Mouse (Mus musculus) layer of hippocampus, adult 2 months (tissue): Measurements from ENCODE around the gene Sox5. TPM values are rescaled to one million over a fixed set of nuclear protein-coding genes. Genes with fewer than 3 reads are reported as not detected.
"Not testable (repeated sequence)": the region's sequence is repeated elsewhere in the genome, so short reads cannot be mapped to it uniquely, and the experiment has no call there.

Source experiments
- DNase-seq, 2 experiments: peaks; one replicate each; pipeline ENCODE4 v3.0.0; 2022; ENCODE audit warnings: low spot score in 2 of 2
- H3K27ac ChIP-seq: fragments of 200-600 bp; 2 replicates; pipeline ENCODE4 v1.8.1; 2022
- H3K4me3 ChIP-seq: fragments of 200-600 bp; 2 replicates; pipeline ENCODE4 v1.8.1; 2022; ENCODE audit warnings: mild to moderate bottlenecking
- CTCF ChIP-seq: fragments of 200-600 bp; conservative IDR thresholded peaks from 2 replicates; pipeline ENCODE4 v1.8.1; 2022; ENCODE audit warnings: antibody characterized with exemption, mild to moderate bottlenecking, moderate library complexity
- total RNA-seq, 2 experiments: library from RNA; stranded (reverse); gene quantifications; 2 replicates each; pipeline ENCODE4 v1.2.3; 2021

The Sox5 gene
- total RNA-seq, 2 experiments from 2014 or later: 36.8 to 42.0 TPM

DNA sequence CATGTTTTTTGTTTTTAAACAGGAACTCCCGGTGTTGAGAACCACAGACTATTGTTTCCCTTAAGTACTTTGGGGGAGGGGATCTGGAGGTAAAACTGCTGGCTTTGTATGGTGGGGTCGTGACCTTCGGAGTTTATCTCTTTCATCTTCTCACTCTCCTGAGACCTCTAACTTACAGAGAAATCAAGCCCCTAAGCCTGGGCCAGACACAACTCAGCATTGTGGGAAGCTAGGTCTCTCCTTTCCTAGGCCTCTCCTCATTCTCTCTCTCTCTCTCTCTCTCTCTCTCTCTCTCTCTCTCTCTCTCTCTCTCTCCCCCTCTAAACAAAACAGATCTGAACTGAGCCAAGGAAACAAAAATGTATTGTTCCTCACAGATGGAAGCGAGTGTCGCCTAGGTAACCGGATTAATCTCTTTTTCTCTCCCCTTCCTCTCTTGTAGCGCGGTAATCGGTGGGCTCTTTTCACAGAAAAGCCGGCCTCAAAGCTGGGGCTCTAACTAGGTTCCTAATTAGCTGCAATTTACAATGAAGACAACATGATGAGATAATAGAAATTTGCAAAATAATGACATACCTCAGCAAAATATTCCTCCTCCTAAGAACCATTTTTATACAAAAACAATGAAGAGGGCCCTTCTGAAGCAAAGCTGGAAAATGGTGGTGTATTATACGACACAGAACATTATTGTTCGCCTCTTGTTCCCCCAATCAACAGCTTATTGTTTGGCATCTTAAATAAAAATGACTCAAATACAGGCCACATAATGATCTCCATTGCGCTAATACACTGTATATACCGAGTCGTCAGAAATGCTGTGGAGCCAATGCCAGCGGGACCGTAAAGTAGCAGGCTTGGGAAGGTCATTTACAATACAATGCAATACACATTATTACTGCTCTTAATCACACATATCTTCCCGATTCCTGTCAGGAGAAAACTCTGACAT is 530.3 kb downstream of the Sox5 start:
- peak; percentile 13 to 25 for DNase-seq
- Histone ChIP-seq H3K27ac (peak overlapping the region; percentile 28; the same call in 1 of the 2 replicates), H3K4me3 (no peak overlapping the region)
- TF ChIP-seq CTCF: no peak

DNA sequence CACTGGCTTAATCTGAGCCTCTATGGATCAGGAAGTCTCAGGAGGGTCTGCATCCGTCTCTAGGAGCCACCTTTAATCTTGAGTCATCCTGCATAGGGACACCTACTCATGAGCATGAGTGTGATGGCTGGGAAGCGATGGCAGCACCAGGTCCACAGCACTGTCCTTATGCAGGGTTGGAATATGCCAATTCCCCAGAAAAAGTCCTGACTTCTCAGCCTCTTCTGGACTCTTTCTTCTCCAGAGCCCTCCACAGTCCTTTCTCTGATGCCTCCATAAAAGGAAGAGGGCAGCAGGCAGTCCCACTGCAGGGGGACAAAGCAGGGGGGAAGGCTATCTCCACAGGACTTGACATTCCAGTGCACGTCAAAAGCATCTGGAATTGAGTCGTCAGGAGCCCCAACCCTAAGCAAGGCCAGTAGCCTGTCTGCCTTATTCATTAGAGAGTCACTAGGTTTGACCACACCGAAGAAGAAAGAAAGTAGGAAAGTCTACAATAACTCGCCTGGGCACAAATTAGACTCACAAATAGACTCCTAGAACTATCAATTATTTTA is 531.1 kb downstream of the Sox5 start:
- Histone ChIP-seq H3K4me3 (no peak overlapping the region), H3K27ac (no peak overlapping the region)
- DNase-seq: no peak
- TF ChIP-seq CTCF: no peak

DNA sequence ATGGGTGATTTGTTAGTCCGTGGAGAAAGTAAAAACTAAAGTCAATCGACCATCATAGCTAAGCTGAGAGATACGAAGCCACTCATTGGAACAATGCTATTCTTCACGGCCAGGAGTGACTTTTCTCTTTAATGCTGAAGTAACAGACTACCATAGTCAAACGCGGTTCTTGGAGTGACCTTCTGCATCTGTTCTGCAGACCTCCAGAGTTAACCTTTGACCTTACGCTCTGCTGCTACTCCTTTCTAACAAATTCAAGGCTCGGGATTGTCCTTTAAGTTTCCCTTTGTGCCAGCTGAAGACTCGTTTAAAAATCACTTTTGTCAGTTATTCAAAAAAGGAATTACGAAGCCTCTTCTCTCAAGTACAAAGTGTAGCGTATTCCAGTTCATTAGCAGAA is 545.2 kb downstream of the Sox5 start:
- H3K27ac ChIP-seq: no peak overlapping the region
- no peak for TF ChIP-seq CTCF
- no peak overlapping the region for H3K4me3 ChIP-seq
- DNase-seq: no peak

DNA sequence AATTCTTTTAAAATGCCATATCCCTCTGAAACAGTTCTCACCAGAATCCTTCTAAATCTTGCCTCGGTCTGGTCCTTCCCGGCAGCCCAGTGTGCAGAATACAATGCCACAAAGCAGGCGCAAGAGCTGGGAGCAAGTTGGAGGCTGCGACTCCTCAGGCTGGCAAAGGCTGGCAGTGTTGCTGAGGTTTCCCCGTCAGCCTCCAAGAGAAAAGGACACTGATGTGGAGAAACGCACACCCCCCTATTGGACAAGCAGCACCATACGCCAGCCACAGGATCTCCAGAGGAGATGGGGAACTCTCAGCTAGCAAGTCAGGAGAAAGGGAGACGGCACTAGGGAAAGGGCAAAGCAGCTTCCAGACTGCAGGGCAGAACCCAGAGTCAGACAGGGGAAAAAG is 577.8 kb downstream of the Sox5 start:
- no peak for DNase-seq
- peak overlapping the region; percentile 80 for H3K27ac ChIP-seq
- peak; percentile 20; the same call in 1 of the 2 replicates for TF ChIP-seq CTCF
- H3K4me3 ChIP-seq: peak overlapping the region; percentile 49

DNA sequence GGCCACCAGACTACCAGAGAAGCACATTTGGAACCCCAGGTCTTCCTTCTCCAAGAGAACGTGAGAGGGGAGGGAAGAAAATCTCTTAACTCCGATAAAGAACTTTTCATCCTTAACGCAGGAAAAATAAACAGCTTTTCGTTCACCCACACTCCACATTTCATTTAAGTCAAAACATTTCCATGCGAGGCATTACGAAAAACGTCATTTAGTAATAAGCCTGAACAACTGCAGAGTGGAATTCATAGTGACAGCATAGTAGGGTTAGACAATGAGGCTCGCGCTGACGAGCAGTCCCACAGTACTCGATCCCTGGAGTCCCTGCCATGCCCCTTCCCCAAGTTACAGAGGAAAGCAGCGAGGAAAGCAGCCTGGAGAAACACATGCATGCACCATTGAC is 578.8 kb downstream of the Sox5 start:
- TF ChIP-seq CTCF: no peak
- peak overlapping the region; percentile 49 for H3K4me3 ChIP-seq
- DNase-seq: no peak
- peak overlapping the region; percentile 80 for H3K27ac ChIP-seq

DNA sequence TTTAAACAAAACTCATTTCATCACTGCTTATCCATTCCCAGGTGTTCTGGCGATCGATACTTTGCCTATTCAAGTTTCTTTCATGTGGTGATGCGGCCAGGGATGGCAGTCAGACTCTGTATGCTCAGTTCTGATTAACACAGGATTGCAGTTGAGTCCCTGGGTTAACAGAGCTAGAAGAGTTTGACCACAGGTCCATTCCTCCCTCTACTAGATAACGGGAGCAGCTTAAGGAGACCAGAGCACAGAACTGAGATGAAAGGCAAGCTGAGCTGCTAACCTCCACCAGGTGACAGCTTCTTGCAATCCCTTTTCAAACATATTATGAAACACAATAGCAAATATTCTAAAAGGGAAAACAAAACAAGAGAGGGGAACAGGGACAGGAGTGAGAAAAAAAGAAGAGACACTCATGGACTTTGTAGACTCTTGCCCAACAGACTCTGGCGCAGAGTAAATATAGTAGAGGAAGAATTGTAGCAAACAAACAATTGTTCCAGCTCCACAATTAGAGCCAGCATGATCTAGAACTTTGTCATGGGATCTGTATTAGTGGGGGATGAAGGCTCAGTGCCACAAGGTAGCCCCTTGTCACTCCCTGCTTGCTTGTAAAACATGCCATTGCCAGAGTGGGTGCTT is 580.3 kb downstream of the Sox5 start:
- TF ChIP-seq CTCF: no peak
- no peak for DNase-seq
- Histone ChIP-seq H3K27ac (no peak overlapping the region; the same call in 1 of the 2 replicates), H3K4me3 (no peak overlapping the region)

DNA sequence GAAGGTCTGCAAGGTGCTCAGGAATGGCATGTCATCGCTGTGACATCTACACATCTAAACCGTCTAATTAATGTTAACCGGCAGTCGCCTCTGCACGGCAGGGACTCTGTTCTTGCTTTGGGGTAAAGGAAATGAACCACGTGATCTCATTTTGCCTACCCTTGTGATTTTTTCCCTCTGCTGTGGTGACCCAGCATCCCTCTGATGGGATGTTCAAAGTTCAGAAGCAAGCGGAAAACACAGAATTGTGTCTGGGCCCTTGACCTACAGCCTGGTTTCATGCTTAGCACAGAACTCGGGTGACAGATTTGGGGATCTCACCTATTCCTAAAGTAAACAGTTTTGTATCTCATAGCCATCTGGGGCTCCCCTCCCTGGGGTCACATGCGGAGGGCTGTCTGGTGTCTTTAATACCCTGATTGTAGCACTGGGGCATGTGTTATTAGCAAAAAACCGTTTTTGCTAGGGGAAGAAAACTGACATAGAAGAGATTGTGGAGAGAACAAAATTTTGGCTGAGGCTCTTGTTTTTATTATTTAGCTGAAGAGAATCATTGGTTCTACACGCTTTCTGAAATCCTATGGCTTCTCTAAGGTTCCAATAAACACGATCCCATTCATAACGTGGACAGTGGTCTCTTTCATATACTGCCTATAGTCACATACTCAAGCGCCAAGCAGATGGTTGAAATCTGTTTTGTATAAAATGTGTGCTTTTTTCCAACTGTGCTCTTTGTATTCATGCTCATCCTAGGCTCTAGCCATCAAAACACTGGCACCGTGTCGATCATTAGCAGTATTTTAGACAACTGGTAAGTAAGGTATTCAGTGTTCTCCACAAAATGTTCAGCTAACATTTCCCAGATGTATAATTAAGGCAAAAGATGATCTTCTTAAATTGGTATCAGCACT is 584.3 kb downstream of the Sox5 start:
- no peak for DNase-seq
- Histone ChIP-seq H3K4me3 (no peak overlapping the region), H3K27ac (peak overlapping the region; percentile 36; the same call in 1 of the 2 replicates)
- TF ChIP-seq CTCF: no peak

DNA sequence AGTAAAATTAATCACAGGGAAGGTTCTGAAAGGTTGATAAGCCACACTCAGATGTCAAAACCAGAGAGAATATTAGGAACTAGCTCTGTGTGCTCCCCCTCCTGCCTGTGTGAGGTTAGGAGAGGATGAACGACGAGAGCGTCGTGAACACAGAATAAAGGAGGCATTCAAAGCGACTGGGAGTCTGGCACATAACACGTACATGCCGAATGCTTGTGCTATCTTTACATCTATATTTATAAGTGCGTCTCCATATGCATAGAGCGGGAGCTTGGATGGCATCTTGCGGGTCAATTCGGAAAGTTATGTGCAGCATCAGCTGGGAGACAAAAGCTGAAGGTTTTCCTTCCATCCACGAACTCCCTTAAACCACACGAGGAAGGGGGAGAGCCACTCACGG is 585.8 kb downstream of the Sox5 start:
- no peak overlapping the region for H3K27ac ChIP-seq
- no peak for TF ChIP-seq CTCF
- H3K4me3 ChIP-seq: no peak overlapping the region
- DNase-seq: no peak

DNA sequence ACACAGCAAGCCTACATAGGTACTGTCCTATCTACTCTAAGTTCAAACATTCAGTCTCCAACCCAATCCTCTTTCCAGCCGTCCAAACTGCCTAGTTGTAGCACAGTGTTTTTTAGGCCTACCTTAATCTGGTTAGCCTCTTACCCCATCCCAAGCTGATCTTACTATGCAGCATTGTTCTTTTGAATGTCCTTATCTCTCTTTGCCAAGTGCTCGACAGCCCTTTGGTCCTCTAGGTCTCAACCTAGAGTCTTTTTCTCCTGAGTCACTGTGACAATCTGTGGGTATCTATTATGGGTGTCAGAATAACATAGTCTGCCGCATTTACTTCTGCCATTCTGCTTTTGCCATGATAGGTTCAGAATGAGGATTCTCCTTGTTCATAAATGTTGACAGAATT is 598.7 kb downstream of the Sox5 start:
- TF ChIP-seq CTCF: no peak
- DNase-seq: no peak
- no peak overlapping the region for H3K4me3 ChIP-seq
- H3K27ac ChIP-seq: no peak overlapping the region

DNA sequence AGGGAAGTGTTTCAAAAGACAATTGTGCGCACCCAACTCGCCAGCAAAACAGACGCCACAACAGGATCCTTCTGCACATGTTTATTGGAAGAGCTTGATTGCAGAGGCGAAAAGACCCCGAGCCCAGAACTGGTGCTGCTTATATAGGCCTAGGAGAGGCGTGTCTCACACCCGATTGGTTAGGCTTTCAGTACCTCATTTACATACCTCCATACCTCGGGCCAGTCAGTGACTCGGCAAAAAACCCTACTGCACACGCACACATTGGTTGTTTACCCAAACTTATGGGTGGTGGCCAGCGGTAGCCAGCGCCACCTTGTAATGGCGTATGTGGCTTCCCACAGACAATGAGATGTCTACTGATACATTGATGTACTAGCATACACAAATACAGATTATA is 599.3 kb downstream of the Sox5 start:
- H3K4me3 ChIP-seq, DNase-seq, H3K27ac ChIP-seq: not testable (repeated sequence)

DNA sequence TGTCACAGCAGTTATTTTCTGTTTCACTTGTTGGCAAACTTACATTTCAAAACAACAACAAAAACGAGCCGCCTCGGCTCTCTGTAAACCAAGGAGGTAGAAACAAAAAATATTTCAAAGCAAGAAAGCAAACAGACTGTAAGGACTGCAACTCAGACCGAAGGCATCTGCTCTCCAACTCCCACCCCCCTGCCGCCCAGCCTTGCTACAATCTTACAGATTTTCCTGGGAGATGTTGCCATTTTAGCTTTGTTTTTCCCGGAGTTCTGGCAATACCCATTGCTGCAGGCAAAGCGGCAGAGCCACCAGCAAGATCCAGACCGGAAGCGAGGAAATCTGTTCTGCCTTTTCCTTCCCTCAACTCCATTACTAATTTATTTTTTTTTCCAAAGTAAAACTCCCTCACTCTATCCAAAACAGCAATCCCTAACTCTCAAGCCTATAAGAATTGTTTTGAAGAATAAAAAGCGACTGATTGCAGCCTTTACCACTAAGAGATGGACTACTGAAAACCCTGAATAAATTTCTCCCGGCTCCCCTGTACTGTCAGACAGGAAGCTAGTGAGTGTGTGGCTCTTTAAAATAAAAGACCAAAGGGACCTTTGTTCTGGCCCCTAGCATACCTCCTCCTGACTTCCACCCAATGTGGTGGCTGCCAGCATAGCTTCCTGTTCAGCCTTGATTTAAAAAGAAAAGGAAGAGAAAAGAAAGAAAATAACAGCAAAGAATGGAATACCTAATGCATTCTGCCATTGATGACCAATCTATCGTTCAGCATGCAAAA is 600.5 kb downstream of the Sox5 start:
- peak overlapping the region; percentile 84 for H3K27ac ChIP-seq
- peak; percentile 36 to 49 for DNase-seq
- TF ChIP-seq CTCF: no peak
- H3K4me3 ChIP-seq: peak overlapping the region; percentile 59

DNA sequence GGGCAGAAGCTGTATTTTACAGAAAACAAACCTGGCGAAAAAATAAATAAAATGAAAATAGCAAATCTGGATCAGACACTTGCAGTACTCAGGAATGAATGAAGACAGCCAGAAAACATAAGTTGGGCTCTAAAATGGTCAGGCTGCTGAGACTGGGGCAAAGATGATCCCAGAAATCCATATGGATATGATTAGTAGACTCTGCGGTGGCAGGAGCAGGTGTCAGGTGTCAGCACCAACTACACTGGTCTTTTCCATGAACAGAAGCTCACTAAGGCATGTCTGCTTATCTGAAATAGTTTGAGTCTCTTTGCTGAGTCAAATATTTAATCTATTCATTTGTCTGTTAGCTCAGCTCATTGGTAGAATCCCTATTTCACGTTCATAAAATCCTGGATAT is 602.7 kb downstream of the Sox5 start:
- no peak for DNase-seq
- no peak for TF ChIP-seq CTCF
- Histone ChIP-seq H3K27ac (no peak overlapping the region), H3K4me3 (no peak overlapping the region)
